Mouse (Mus musculus) liver, adult 2 months (tissue): ENCODE results near the gene Plxna4.

Experiments used
- CTCF ChIP-seq: fragments of 200-500 bp; IDR thresholded peaks from 2 replicates; pipeline ENCODE4 v1.5.1; 2011; ENCODE audit warnings: low read depth, low read length, control low read depth
- POLR2A ChIP-seq: fragments of 200-500 bp; IDR thresholded peaks from 2 replicates; pipeline ENCODE4 v1.6.1; 2011; ENCODE audit warnings: low read length, control low read depth; ENCODE audit not compliant: insufficient read depth; ENCODE audit errors: extremely low read depth

DNA sequence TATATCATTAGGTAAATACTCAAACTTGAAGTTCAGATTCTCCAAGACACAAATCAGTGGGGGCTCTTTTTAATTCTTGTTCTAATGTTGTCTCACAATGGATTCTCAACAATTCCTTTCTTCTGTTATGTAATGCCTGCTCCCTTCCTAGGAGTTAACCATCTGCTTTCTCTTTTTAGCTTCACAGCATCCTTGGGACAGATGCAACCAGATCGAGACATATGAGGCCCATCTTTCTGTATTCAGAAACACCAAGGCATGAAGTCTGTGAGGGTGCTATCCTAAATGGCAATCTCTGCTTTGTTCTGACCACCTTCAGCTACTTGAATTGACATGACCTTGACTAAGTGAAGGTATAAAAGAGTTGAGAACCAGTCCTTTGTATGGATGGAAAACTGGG lies 144.3 kb downstream of the Plxna4 start:
- TF ChIP-seq CTCF (no peak), POLR2A (no peak)
